Mouse (Mus musculus): Measurements from ENCODE around the gene Hist1h1c. TPM values are rescaled to one million over a fixed set of nuclear protein-coding genes. Genes with fewer than 3 reads are reported as not detected.
"Not testable (repeated sequence)": the region's sequence is repeated elsewhere in the genome, so short reads cannot be mapped to it uniquely, and the experiment has no call there.

The Hist1h1c gene
- polyA plus RNA-seq, 1 experiment from 2014 or later, result 21.4 TPM

- H3K27ac ChIP-seq, result 0 out of 2 replicates have a peak overlapping the region, but pooled peaks have one; percentile 17
- peaks cover 12% of the 10 kb centered on the region for H3K4me1 ChIP-seq (replicated peaks)
- H3K27me3 ChIP-seq, result no peaks in the 10 kb centered on the region
- H3K4me3 ChIP-seq (replicated peaks), result no peak overlapping the region
- H3K36me3 ChIP-seq, result no peaks in the 10 kb centered on the region
- H3K9ac ChIP-seq (replicated peaks), result no peak overlapping the region
- H3K9me3 ChIP-seq, result no peaks in the 10 kb centered on the region
- ATAC-seq (ENCODE audit: insufficient number of reproducible peaks, insufficient read depth, low FRiP score, low TSS enrichment, low read depth), result no peak
- no peak overlapping the region for H3K4me2 ChIP-seq
Measured at GRCm38 (mm10) chr13:23755000-23755399, 16.4 kb downstream of the Hist1h1c start.

DNA sequence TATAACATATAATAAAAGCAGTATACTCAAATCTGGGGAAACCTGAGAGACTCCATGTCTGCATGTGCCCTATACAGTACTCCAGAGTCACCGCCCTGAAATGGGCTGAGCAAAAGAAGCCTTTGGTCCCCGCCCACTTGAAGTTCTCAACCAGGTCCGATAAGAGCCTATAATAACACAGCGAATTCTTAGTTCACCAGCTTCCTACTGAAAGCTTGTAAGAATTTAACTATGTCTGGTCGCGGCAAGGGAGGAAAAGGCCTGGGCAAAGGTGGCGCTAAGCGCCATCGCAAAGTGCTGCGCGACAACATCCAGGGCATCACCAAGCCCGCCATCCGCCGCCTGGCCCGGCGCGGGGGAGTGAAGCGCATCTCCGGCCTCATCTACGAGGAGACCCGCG lies 18.2 kb downstream of the Hist1h1c start, which contains the start of gene Hist1h4b:
Gene Hist1h4b (plus strand): TSS at position 224 of the 400 bp plus-strand sequence.
- Histone ChIP-seq H3K4me3 (replicated peaks) (peak within 1 kb of the TSS; percentile 43), H3K4me2 (peak within 1 kb of the TSS; percentile 79), H3K27ac (peak within 1 kb of the TSS; percentile 96), H3K27me3 (no peaks in the 10 kb centered on the region), H3K4me1 (replicated peaks) (peaks cover 16% of the 10 kb centered on the region), H3K36me3 (no peaks in the 10 kb centered on the region), H3K9ac (replicated peaks) (peak within 1 kb of the TSS; percentile 65), H3K9me3 (no peaks in the 10 kb centered on the region)
- 1% methylated on average over 19 of the region's 22 CpGs for WGBS
- ATAC-seq (ENCODE audit: insufficient number of reproducible peaks, insufficient read depth, low FRiP score, low TSS enrichment, low read depth), result peak; percentile 72

DNA sequence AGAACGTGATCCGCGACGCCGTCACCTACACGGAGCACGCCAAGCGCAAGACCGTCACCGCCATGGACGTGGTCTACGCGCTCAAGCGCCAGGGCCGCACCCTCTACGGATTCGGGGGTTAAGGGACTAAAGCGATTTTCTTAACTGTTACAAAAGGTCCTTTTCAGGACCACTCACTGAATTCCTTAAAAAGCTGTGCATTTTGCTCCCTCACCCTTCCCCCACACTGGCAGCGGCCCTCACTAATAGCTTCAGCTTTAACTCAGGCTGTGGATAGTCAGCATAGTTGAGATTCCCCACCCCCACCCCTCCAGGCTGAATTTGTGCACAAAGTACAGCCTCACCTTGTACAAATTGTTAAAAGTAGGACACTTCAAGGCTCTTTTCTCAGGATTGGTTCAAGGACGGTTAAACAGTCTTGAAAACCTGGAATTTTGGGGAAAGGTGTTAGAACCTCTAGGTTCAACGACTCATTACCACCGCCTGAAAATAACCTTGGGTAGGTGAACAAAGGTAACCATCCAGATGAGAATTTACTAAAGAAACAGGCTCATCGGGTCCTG lies 18.7 kb downstream of the Hist1h1c start:
- H3K27me3 ChIP-seq, result no peaks in the 10 kb centered on the region
- peaks cover 16% of the 10 kb centered on the region for H3K4me1 ChIP-seq (replicated peaks)
- peak overlapping the region; percentile 79 for H3K4me2 ChIP-seq
- H3K9ac ChIP-seq (replicated peaks), result peak overlapping the region; percentile 65
- ATAC-seq (ENCODE audit: insufficient number of reproducible peaks, insufficient read depth, low FRiP score, low TSS enrichment, low read depth), result peak; percentile 10; the same call in 1 of the 2 replicates
- no peaks in the 10 kb centered on the region for H3K9me3 ChIP-seq
- WGBS, result 2% methylated on average over 17 of the region's 23 CpGs
- H3K27ac ChIP-seq, result peak overlapping the region; percentile 96
- H3K36me3 ChIP-seq, result no peaks in the 10 kb centered on the region
- H3K4me3 ChIP-seq (replicated peaks), result peak overlapping the region; percentile 43

DNA sequence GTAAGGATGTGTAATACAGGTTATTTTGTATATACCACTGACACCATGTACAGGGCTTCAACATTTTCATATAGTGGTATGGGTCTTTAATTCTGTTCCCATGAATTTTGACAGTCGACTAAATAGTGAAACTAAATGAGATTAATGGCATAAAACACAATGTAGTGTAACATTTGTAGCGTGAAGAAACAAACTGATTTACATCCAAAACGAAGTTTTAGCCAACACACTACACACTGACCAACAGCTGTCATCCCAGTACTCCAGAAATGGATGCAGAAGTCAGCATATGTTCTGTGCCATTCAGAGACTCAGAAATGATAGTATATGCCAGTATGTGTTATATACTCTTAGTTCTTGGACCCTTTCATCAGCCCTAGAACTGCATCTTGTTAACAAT lies 19.3 kb downstream of the Hist1h1c start:
- H3K27me3 ChIP-seq, result no peaks in the 10 kb centered on the region
- no peak overlapping the region for H3K4me3 ChIP-seq (replicated peaks)
- peak overlapping the region; percentile 78 for H3K27ac ChIP-seq
- H3K4me2 ChIP-seq, result peak overlapping the region; percentile 79
- H3K9me3 ChIP-seq, result no peaks in the 10 kb centered on the region
- peaks cover 17% of the 10 kb centered on the region for H3K4me1 ChIP-seq (replicated peaks)
- H3K36me3 ChIP-seq, result no peaks in the 10 kb centered on the region
- ATAC-seq (ENCODE audit: insufficient number of reproducible peaks, insufficient read depth, low FRiP score, low TSS enrichment, low read depth), result no peak
- H3K9ac ChIP-seq (replicated peaks), result no peak overlapping the region
- WGBS, result 51% methylated on average over 3 of the region's 3 CpGs

GRCm38 (mm10) chr13:23759251-23759771 lies 20.7 kb downstream of the Hist1h1c start:
- Histone ChIP-seq H3K9me3 (no peaks in the 10 kb centered on the region), H3K36me3 (no peaks in the 10 kb centered on the region), H3K4me2 (no peak overlapping the region), H3K4me3 (replicated peaks) (no peak overlapping the region), H3K27ac (no peak overlapping the region), H3K27me3 (no peaks in the 10 kb centered on the region), H3K9ac (replicated peaks) (no peak overlapping the region), H3K4me1 (replicated peaks) (peaks cover 22% of the 10 kb centered on the region)
- ATAC-seq (ENCODE audit: insufficient number of reproducible peaks, insufficient read depth, low FRiP score, low TSS enrichment, low read depth), result no peak
- WGBS, result 80% methylated on average over 3 of the region's 3 CpGs

DNA sequence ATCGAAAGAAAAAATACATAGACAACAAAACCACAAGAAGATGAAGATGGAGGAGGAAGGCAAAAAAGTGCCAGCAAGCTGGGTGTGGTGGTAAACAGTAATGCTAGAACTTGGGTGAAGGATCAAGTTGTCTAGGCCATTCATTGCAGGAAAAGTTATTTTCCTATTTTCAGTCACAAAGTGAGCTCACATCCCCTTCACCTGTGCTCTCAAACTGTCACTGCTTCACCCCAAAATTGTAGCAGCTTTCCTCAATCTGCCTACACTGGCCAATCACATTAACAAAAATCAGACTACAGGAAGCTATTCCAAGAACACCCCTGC lies 21.3 kb downstream of the Hist1h1c start:
- Histone ChIP-seq H3K9ac (replicated peaks) (peak overlapping the region; percentile 65; the same call in 1 of the 2 replicates), H3K36me3 (no peaks in the 10 kb centered on the region), H3K4me1 (replicated peaks) (peaks cover 28% of the 10 kb centered on the region), H3K9me3 (no peaks in the 10 kb centered on the region), H3K4me2 (peak overlapping the region; percentile 85), H3K27me3 (no peaks in the 10 kb centered on the region), H3K4me3 (replicated peaks) (peak overlapping the region; percentile 48), H3K27ac (peak overlapping the region; percentile 97)
- WGBS, result 83% methylated on average over 1 of the region's 1 CpGs
- no peak for ATAC-seq (ENCODE audit: insufficient number of reproducible peaks, insufficient read depth, low FRiP score, low TSS enrichment, low read depth)

- H3K4me1 ChIP-seq (replicated peaks), result peaks cover 30% of the 10 kb centered on the region
- H3K27ac ChIP-seq, result peak overlapping the region; percentile 97
- peak overlapping the region; percentile 48 for H3K4me3 ChIP-seq (replicated peaks)
Measured at GRCm38 (mm10) chr13:23760240-23760971, 21.8 kb downstream of the Hist1h1c start.

GRCm38 (mm10) chr13:23760972-23761864 lies 22.6 kb downstream of the Hist1h1c start, which contains the start of gene Hist1h4a:
Gene Hist1h4a, minus strand, starts transcription at chr13:23761230.
- peak; percentile 73 for ATAC-seq (ENCODE audit: insufficient number of reproducible peaks, insufficient read depth, low FRiP score, low TSS enrichment, low read depth)
- no peaks in the 10 kb centered on the region for H3K27me3 ChIP-seq
- under 1% methylated on average over 69 of the region's 72 CpGs for WGBS
- H3K27ac ChIP-seq, result peak within 1 kb of the TSS; percentile 97
- peaks cover 30% of the 10 kb centered on the region for H3K4me1 ChIP-seq (replicated peaks)
- peak within 1 kb of the TSS; percentile 71 for H3K9ac ChIP-seq (replicated peaks)
- no peaks in the 10 kb centered on the region for H3K36me3 ChIP-seq
- H3K4me2 ChIP-seq, result peak within 1 kb of the TSS; percentile 85
- peak within 1 kb of the TSS; percentile 48 for H3K4me3 ChIP-seq (replicated peaks)
- no peaks in the 10 kb centered on the region for H3K9me3 ChIP-seq

More at GRCm38 (mm10) chr13:23760240-23760971, 21.8 kb downstream of the Hist1h1c start:
- WGBS, result 1% methylated on average over 22 of the region's 27 CpGs
- Histone ChIP-seq H3K27me3 (no peaks in the 10 kb centered on the region), H3K9me3 (no peaks in the 10 kb centered on the region), H3K4me2 (peak overlapping the region; percentile 85), H3K9ac (replicated peaks) (peak overlapping the region; percentile 65), H3K36me3 (no peaks in the 10 kb centered on the region)
- no peak for ATAC-seq (ENCODE audit: insufficient number of reproducible peaks, insufficient read depth, low FRiP score, low TSS enrichment, low read depth)

DNA sequence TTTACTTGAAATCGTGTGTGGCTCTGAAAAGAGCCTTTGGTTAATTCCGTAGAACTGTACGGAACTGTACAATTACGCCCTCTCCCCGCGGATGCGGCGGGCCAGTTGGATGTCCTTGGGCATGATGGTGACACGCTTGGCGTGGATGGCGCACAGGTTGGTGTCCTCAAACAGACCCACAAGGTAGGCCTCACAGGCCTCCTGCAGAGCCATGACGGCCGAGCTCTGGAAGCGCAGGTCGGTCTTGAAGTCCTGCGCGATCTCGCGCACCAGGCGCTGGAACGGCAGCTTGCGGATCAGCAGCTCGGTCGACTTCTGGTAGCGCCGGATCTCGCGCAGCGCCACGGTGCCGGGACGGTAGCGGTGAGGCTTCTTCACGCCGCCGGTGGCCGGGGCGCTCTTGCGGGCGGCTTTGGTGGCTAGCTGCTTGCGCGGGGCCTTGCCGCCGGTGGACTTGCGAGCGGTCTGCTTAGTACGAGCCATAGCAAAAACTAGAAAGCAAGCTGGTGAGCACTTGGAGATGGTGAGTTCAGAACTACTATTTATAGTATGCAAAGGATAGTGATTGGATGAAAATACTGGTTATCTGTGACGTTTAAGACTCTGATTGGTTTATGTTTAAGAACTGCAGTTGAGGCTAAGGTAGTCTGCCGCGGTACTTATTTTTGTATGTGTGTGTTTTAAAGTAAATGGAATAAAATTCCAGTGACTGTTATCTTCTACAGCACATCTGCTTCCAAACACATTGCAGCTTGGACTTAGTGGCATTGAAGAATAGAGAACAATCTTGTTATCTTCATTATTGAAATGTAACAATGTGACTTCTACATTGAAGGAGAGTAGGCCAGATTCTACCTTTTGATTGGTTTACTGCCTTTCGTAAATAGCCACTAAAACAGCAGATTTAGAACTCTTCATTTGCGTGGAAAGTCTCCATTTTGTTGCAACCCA lies 23.5 kb downstream of the Hist1h1c start, which contains the start of gene Hist1h3a:
Gene Hist1h3a (minus strand): TSS at position 516 of the 951 bp plus-strand sequence.
- H3K27me3 ChIP-seq, H3K36me3 ChIP-seq, H3K9me3 ChIP-seq: not testable (repeated sequence)
- H3K27ac ChIP-seq, result peak within 1 kb of the TSS; percentile 97
- WGBS, result under 1% methylated on average over 34 of the region's 52 CpGs
- ATAC-seq (ENCODE audit: insufficient number of reproducible peaks, insufficient read depth, low FRiP score, low TSS enrichment, low read depth), result peak; percentile 72
- peak within 1 kb of the TSS; percentile 85 for H3K4me2 ChIP-seq
- H3K4me1 ChIP-seq (replicated peaks), result peaks cover 30% of the 10 kb centered on the region
- H3K4me3 ChIP-seq (replicated peaks), result peak within 1 kb of the TSS; percentile 48
- peak within 1 kb of the TSS; percentile 71 for H3K9ac ChIP-seq (replicated peaks)

- ATAC-seq (ENCODE audit: insufficient number of reproducible peaks, insufficient read depth, low FRiP score, low TSS enrichment, low read depth), result no peak
- no peaks in the 10 kb centered on the region for H3K36me3 ChIP-seq
- H3K27ac ChIP-seq, result peak overlapping the region; percentile 97
- H3K27me3 ChIP-seq, result no peaks in the 10 kb centered on the region
- peak overlapping the region; percentile 48 for H3K4me3 ChIP-seq (replicated peaks)
- no peaks in the 10 kb centered on the region for H3K9me3 ChIP-seq
- peak overlapping the region; percentile 85 for H3K4me2 ChIP-seq
- H3K9ac ChIP-seq (replicated peaks), result peak overlapping the region; percentile 51; the same call in 1 of the 2 replicates
- peaks cover 25% of the 10 kb centered on the region for H3K4me1 ChIP-seq (replicated peaks)
- under 1% methylated on average over 10 of the region's 10 CpGs for WGBS
Measured at GRCm38 (mm10) chr13:23763242-23763585, 24.6 kb downstream of the Hist1h1c start.

Data from limb, embryonic 12.5 days (tissue).